Mouse (Mus musculus) CH12.LX (cell line): ENCODE measurements at regions not wholly inside any gene's neighbourhood (a gene's known extent, or its start where the extent isn't known, plus 50 kb on each side); places are given as distances from the start of the nearest gene placed in this dataset.

Experiments
- DNase-seq: peaks from one replicate; pipeline ENCODE4 v3.0.0-alpha.2; 2013; ENCODE audit errors: extremely low read depth
- H3K27ac ChIP-seq: 2 replicates; pipeline ENCODE4 v1.5.1; 2012; ENCODE audit warnings: low read depth, mild to moderate bottlenecking, control low read depth, moderate library complexity; ENCODE audit not compliant: insufficient read depth
- H3K27me3 ChIP-seq: replicated peaks from 2 replicates; pipeline ENCODE3; 2012; ENCODE audit warnings: inconsistent platforms
- H3K36me3 ChIP-seq, 2 experiments: replicated peaks in 1 of 2; 2 replicates each; pipeline versions ENCODE3 to v1.6.1; 2012; ENCODE audit warnings: inconsistent platforms in 1 of 2, low read length in 1 of 2, mild to moderate bottlenecking in 1 of 2, mixed read lengths in 1 of 2, moderate library complexity in 1 of 2; ENCODE audit not compliant: control insufficient read depth in 1 of 2, insufficient read depth in 1 of 2
- H3K4me1 ChIP-seq, 2 experiments: 2 replicates each; pipeline ENCODE4 v1.6.1; 2012; ENCODE audit warnings: inconsistent platforms in 1 of 2, moderate library complexity in 1 of 2; ENCODE audit not compliant: insufficient read depth in 2 of 2, control insufficient read depth in 1 of 2
- H3K4me2 ChIP-seq: 2 replicates; pipeline ENCODE4 v1.6.1; 2012; ENCODE audit warnings: low read depth, mild to moderate bottlenecking, control low read depth; ENCODE audit not compliant: poor library complexity, insufficient read depth, severe bottlenecking
- H3K4me3 ChIP-seq, 3 experiments: fragments of 150-350 bp in 1 of 3; sonication (generic) in 1 of 3; replicated peaks in 1 of 3; 2 replicates each; pipeline versions ENCODE3 to v1.5.1; 2011 to 2012; ENCODE audit warnings: low read depth in 2 of 3, low read length in 2 of 3, mild to moderate bottlenecking in 2 of 3, moderate library complexity in 2 of 3, control low read depth in 1 of 3, improper control_type of control experiment in 1 of 3, inconsistent platforms in 1 of 3, mixed read lengths in 1 of 3; ENCODE audit not compliant: poor library complexity in 1 of 3
- H3K79me2 ChIP-seq: replicated peaks from 2 replicates; pipeline ENCODE4 v1.6.1; 2012; ENCODE audit warnings: mild to moderate bottlenecking, moderate library complexity; ENCODE audit not compliant: control insufficient read depth, poor library complexity, insufficient read depth, severe bottlenecking; ENCODE audit errors: extremely low read depth
- H3K9ac ChIP-seq: 2 replicates; pipeline ENCODE4 v1.6.1; 2012; ENCODE audit warnings: low read depth, mild to moderate bottlenecking, control low read depth, moderate library complexity; ENCODE audit not compliant: insufficient read depth
- H3K9me3 ChIP-seq: replicated peaks from 2 replicates; pipeline ENCODE3; 2012; ENCODE audit warnings: low read length, inconsistent platforms, mixed read lengths
- E2F4 ChIP-seq: IDR thresholded peaks from 2 replicates; pipeline ENCODE4 v1.6.1; 2011; ENCODE audit warnings: low read depth, low read length, improper control_type of control experiment; ENCODE audit not compliant: insufficient replicate concordance
- EP300 ChIP-seq: IDR thresholded peaks from 2 replicates; pipeline ENCODE4 v1.6.1; 2011; ENCODE audit warnings: low read length, improper control_type of control experiment
- ETS1 ChIP-seq: conservative IDR thresholded peaks from 2 replicates; pipeline ENCODE4 v1.6.1; 2012; ENCODE audit warnings: low read depth, mild to moderate bottlenecking, inconsistent platforms, low read length, improper control_type of control experiment, moderate library complexity
- HCFC1 ChIP-seq: IDR thresholded peaks from 2 replicates; pipeline ENCODE4 v1.6.1; 2012; ENCODE audit warnings: low read depth, mild to moderate bottlenecking, inconsistent platforms, low read length, improper control_type of control experiment
- IRF4 ChIP-seq: IDR thresholded peaks from 2 replicates; pipeline ENCODE4 v1.6.1; 2014; ENCODE audit warnings: low read depth, mild to moderate bottlenecking, inconsistent platforms, low read length, improper control_type of control experiment
- JUND ChIP-seq: conservative IDR thresholded peaks from 2 replicates; pipeline ENCODE4 v1.6.1; 2011; ENCODE audit warnings: low read depth, low read length, improper control_type of control experiment
- MAFK ChIP-seq: IDR thresholded peaks from 2 replicates; pipeline ENCODE4 v1.6.1; 2011; ENCODE audit warnings: low read length, improper control_type of control experiment; ENCODE audit not compliant: insufficient replicate concordance
- MEF2A ChIP-seq: IDR thresholded peaks from 2 replicates; pipeline ENCODE4 v1.6.1; 2014; ENCODE audit warnings: low read depth, mild to moderate bottlenecking, inconsistent platforms, low read length, improper control_type of control experiment, borderline replicate concordance
- MYC ChIP-seq: IDR thresholded peaks from 2 replicates; pipeline ENCODE4 v1.6.1; 2011; ENCODE audit warnings: low read depth, mild to moderate bottlenecking, improper control_type of control experiment, low read length
- PAX5 ChIP-seq: IDR thresholded peaks from 2 replicates; pipeline ENCODE4 v1.6.1; 2012; ENCODE audit warnings: low read length, inconsistent platforms, mixed read lengths
- POLR2A ChIP-seq: IDR thresholded peaks from 2 replicates; pipeline ENCODE4 v1.6.1; 2011; ENCODE audit warnings: low read depth, mild to moderate bottlenecking, improper control_type of control experiment, low read length
- RAD21 ChIP-seq: IDR thresholded peaks from 2 replicates; pipeline ENCODE4 v1.6.1; 2011; ENCODE audit warnings: low read depth, mild to moderate bottlenecking, low read length, improper control_type of control experiment, moderate library complexity
- RCOR1 ChIP-seq: conservative IDR thresholded peaks from 2 replicates; pipeline ENCODE4 v1.6.1; 2012; ENCODE audit warnings: low read depth, mild to moderate bottlenecking, inconsistent platforms, low read length, improper control_type of control experiment
- SIN3A ChIP-seq: IDR thresholded peaks from 2 replicates; pipeline ENCODE4 v1.6.1; 2012; ENCODE audit warnings: low read length, improper control_type of control experiment, inconsistent platforms
- TBP ChIP-seq: conservative IDR thresholded peaks from 2 replicates; pipeline ENCODE4 v1.6.1; 2011; ENCODE audit warnings: low read depth, low read length, improper control_type of control experiment
- TCF12 ChIP-seq: IDR thresholded peaks from 2 replicates; pipeline ENCODE4 v1.6.1; 2014; ENCODE audit warnings: low read depth, mild to moderate bottlenecking, inconsistent platforms, low read length, improper control_type of control experiment
- UBTF ChIP-seq: IDR thresholded peaks from 2 replicates; pipeline ENCODE4 v1.6.1; 2012; ENCODE audit warnings: low read depth, mild to moderate bottlenecking, inconsistent platforms, low read length, improper control_type of control experiment, moderate library complexity
- USF1 ChIP-seq: IDR thresholded peaks from 2 replicates; pipeline ENCODE4 v1.6.1; 2014; ENCODE audit warnings: low read depth, mild to moderate bottlenecking, inconsistent platforms, low read length, improper control_type of control experiment
- ZC3H11A ChIP-seq: IDR thresholded peaks from 2 replicates; pipeline ENCODE4 v1.6.1; 2012; ENCODE audit warnings: low read depth, mild to moderate bottlenecking, inconsistent platforms, low read length, improper control_type of control experiment
- ZKSCAN1 ChIP-seq: IDR thresholded peaks from 2 replicates; pipeline ENCODE4 v1.6.1; 2012; ENCODE audit warnings: low read depth, inconsistent platforms, low read length, improper control_type of control experiment, borderline replicate concordance
- ZMIZ1 ChIP-seq: IDR thresholded peaks from 2 replicates; pipeline ENCODE4 v1.6.1; 2012; ENCODE audit warnings: low read depth, mild to moderate bottlenecking, inconsistent platforms, low read length, improper control_type of control experiment
- dilution Hi-C: fragments of 300-500 bp; cut with MboI; formaldehyde crosslinking; loops from 2 replicates; pipeline ENCODE4 v1.14.3; 2020; ENCODE audit warnings: low sequenced_read_pairs; ENCODE audit not compliant: extremely low pct_unique_long_range_greater_than_20kb, extremely low pct_ligation_motif_present
- in situ Hi-C: fragments of 300-500 bp; cut with MboI; formaldehyde crosslinking; loops from 3 replicates; pipeline ENCODE4 v1.14.3; 2019; ENCODE audit warnings: low sequenced_read_pairs, low pct_ligation_motif_present, low pct_unique_long_range_greater_than_20kb, mixed read lengths

- Histone ChIP-seq H3K9me3 (peaks cover 11% of the 10 kb centered on the region), H3K36me3 (no peaks in the 10 kb centered on the region), H3K79me2 (no peaks in the 10 kb centered on the region), H3K9ac (no peak overlapping the region), H3K27ac (no peak overlapping the region), H3K4me3 (no peak overlapping the region), H3K4me1 (no peaks in the 10 kb centered on the region), H3K4me2 (no peak overlapping the region), H3K27me3 (no peaks in the 10 kb centered on the region)
- TF ChIP-seq TCF12 (no peak), POLR2A (no peak), ZMIZ1 (no peak), UBTF (no peak), PAX5 (no peak), RAD21 (no peak), MYC (no peak), MEF2A (no peak), HCFC1 (no peak), SIN3A (no peak), E2F4 (no peak), JUND (no peak), ZKSCAN1 (no peak), USF1 (no peak)
- no peak for DNase-seq
- dilution Hi-C loops: no loop called here
- in situ Hi-C loops: no loop called here
Observed at GRCm38 (mm10) chr1:21132340-21132739, 53.3 kb upstream of the Tram2 start.

DNA sequence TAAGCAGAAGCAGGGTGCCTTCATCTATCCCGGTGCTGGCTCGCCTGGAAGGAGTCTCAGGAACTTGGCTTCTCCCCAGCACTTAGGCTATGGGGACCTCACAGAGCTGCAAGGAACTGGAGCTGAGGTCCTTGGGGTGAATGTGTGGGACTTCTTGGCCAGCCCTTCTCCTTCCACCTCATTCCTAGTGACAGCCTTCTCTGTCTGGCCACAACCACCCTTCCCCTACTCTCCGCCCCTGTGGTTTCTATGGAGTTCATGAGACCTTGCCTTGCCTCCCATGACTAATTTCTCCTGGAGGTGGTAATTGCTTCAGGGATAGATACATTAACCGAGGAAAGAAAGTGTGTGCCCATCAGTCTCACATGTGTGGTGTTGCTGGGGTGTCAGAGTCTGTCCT, 67.9 kb upstream of the Tram2 start:
- Histone ChIP-seq H3K9ac (no peak overlapping the region), H3K27ac (no peak overlapping the region), H3K4me3 (no peak overlapping the region), H3K27me3 (no peaks in the 10 kb centered on the region), H3K4me1 (no peaks in the 10 kb centered on the region), H3K79me2 (no peaks in the 10 kb centered on the region; the same call in 1 of the 2 replicates), H3K9me3 (no peaks in the 10 kb centered on the region), H3K36me3 (no peaks in the 10 kb centered on the region), H3K4me2 (no peak overlapping the region)
- in situ Hi-C loops: no loop called here
- TF ChIP-seq EP300 (no peak), IRF4 (no peak), ZC3H11A (no peak), SIN3A (no peak), TBP (no peak), ETS1 (no peak), MYC (no peak), MAFK (no peak), RCOR1 (no peak), ZKSCAN1 (no peak), HCFC1 (no peak)
- dilution Hi-C loops: no loop called here
- no peak for DNase-seq
